Mouse (Mus musculus): Measurements from ENCODE around the gene Sobp. TPM values are rescaled to one million over a fixed set of nuclear protein-coding genes. Genes with fewer than 3 reads are reported as not detected.

Sobp gene
- polyA plus RNA-seq (2015; fragmentation: Nextera tagmentation; extraction: Ambion mirVana), result 7.7 and 10.0 TPM in 2 replicates

GRCm38 (mm10) chr10:43174326-43175155, at the start of gene Sobp, which contains the start of gene 9030612E09Rik:
Gene Sobp, minus strand, starts transcription at chr10:43174530.
Gene 9030612E09Rik, plus strand, starts transcription at chr10:43174704.
- H3K27ac ChIP-seq (replicated peaks), result peak within 1 kb of the TSS; percentile 98
- H3K4me1 ChIP-seq, result peaks cover 43% of the 10 kb centered on the region
- peak within 1 kb of the TSS; percentile 89 for H3K4me2 ChIP-seq
- ATAC-seq (ENCODE audit: low FRiP score), result peak; percentile 92
- H3K27me3 ChIP-seq (replicated peaks), result no peaks in the 10 kb centered on the region
- H3K9me3 ChIP-seq (replicated peaks), result no peaks in the 10 kb centered on the region
- WGBS, result 0% methylated on average over 77 of the region's 91 CpGs
- peak within 1 kb of the TSS; percentile 90 for H3K4me3 ChIP-seq (replicated peaks)
- no peaks in the 10 kb centered on the region for H3K36me3 ChIP-seq
- H3K9ac ChIP-seq (replicated peaks), result peak within 1 kb of the TSS; percentile 98

- Histone ChIP-seq H3K4me2 (no peak overlapping the region), H3K4me1 (peaks cover 16% of the 10 kb centered on the region), H3K27ac (replicated peaks) (no peak overlapping the region), H3K9ac (replicated peaks) (no peak overlapping the region), H3K27me3 (replicated peaks) (no peaks in the 10 kb centered on the region), H3K9me3 (replicated peaks) (no peaks in the 10 kb centered on the region), H3K4me3 (replicated peaks) (no peak overlapping the region), H3K36me3 (no peaks in the 10 kb centered on the region)
- ATAC-seq (ENCODE audit: low FRiP score), result no peak
- WGBS, result 94% methylated on average over 2 of the region's 2 CpGs
These were observed 49.1 kb upstream of the Sobp start for GRCm38 (mm10) chr10:43223391-43223790.

- Histone ChIP-seq H3K36me3 (no peaks in the 10 kb centered on the region), H3K4me2 (peak overlapping the region; percentile 83), H3K9me3 (replicated peaks) (no peaks in the 10 kb centered on the region), H3K4me1 (peaks cover 16% of the 10 kb centered on the region), H3K9ac (replicated peaks) (peak overlapping the region; percentile 83), H3K27me3 (replicated peaks) (no peaks in the 10 kb centered on the region), H3K27ac (replicated peaks) (peak overlapping the region; percentile 95), H3K4me3 (replicated peaks) (peak overlapping the region; percentile 65)
- WGBS, result under 1% methylated on average over 25 of the region's 25 CpGs
- ATAC-seq (ENCODE audit: low FRiP score), result peak; percentile 58
These were observed 47.3 kb upstream of the Sobp start for GRCm38 (mm10) chr10:43221659-43222058.

- peaks cover 16% of the 10 kb centered on the region for H3K4me1 ChIP-seq
- under 1% methylated on average over 50 of the region's 50 CpGs for WGBS
These were observed 46.7 kb upstream of the Sobp start, which contains the start of gene Pdss2 for GRCm38 (mm10) chr10:43220910-43221625. Gene Pdss2, plus strand, starts transcription at chr10:43221486.

GRCm38 (mm10) chr10:43220479-43220878, 46.1 kb upstream of the Sobp start:
- Histone ChIP-seq H3K27me3 (replicated peaks) (no peaks in the 10 kb centered on the region), H3K27ac (replicated peaks) (peak overlapping the region; percentile 95), H3K9me3 (replicated peaks) (no peaks in the 10 kb centered on the region), H3K36me3 (no peaks in the 10 kb centered on the region), H3K4me3 (replicated peaks) (peak overlapping the region; percentile 65), H3K9ac (replicated peaks) (peak overlapping the region; percentile 83), H3K4me1 (peaks cover 16% of the 10 kb centered on the region), H3K4me2 (peak overlapping the region; percentile 83)
- WGBS, result 20% methylated on average over 7 of the region's 7 CpGs
- ATAC-seq (ENCODE audit: low FRiP score), result no peak

More at GRCm38 (mm10) chr10:43220910-43221625, 46.7 kb upstream of the Sobp start, which contains the start of gene Pdss2:
- no peaks in the 10 kb centered on the region for H3K9me3 ChIP-seq (replicated peaks)
- peak within 1 kb of the TSS; percentile 83 for H3K4me2 ChIP-seq
- peak; percentile 98 for ATAC-seq (ENCODE audit: low FRiP score)
- H3K27me3 ChIP-seq (replicated peaks), result no peaks in the 10 kb centered on the region
- H3K4me3 ChIP-seq (replicated peaks), result peak within 1 kb of the TSS; percentile 65
- H3K9ac ChIP-seq (replicated peaks), result peak within 1 kb of the TSS; percentile 83
- no peaks in the 10 kb centered on the region for H3K36me3 ChIP-seq
- peak within 1 kb of the TSS; percentile 95 for H3K27ac ChIP-seq (replicated peaks)

- Histone ChIP-seq H3K9me3 (replicated peaks) (no peaks in the 10 kb centered on the region), H3K9ac (replicated peaks) (no peak overlapping the region), H3K4me3 (replicated peaks) (no peak overlapping the region), H3K4me1 (peaks cover 13% of the 10 kb centered on the region), H3K27me3 (replicated peaks) (no peaks in the 10 kb centered on the region), H3K4me2 (no peak overlapping the region), H3K27ac (replicated peaks) (no peak overlapping the region), H3K36me3 (no peaks in the 10 kb centered on the region)
- 95% methylated on average over 13 of the region's 13 CpGs for WGBS
- ATAC-seq (ENCODE audit: low FRiP score), result no peak
These were observed 43.1 kb upstream of the Sobp start for GRCm38 (mm10) chr10:43217361-43217900.

GRCm38 (mm10) chr10:43211866-43212265, 37.5 kb upstream of the Sobp start:
- Histone ChIP-seq H3K36me3 (no peaks in the 10 kb centered on the region), H3K4me1 (peaks cover 3% of the 10 kb centered on the region; the same call in 1 of the 2 replicates), H3K9me3 (replicated peaks) (no peaks in the 10 kb centered on the region; the same call in 1 of the 2 replicates), H3K27me3 (replicated peaks) (no peaks in the 10 kb centered on the region), H3K4me2 (no peak overlapping the region), H3K9ac (replicated peaks) (no peak overlapping the region), H3K4me3 (replicated peaks) (no peak overlapping the region), H3K27ac (replicated peaks) (no peak overlapping the region)
- ATAC-seq (ENCODE audit: low FRiP score), result no peak
- WGBS, result 26% methylated on average over 6 of the region's 6 CpGs

- H3K4me3 ChIP-seq (replicated peaks), result no peak overlapping the region
- no peaks in the 10 kb centered on the region for H3K4me1 ChIP-seq
- no peaks in the 10 kb centered on the region; the same call in 1 of the 2 replicates for H3K9me3 ChIP-seq (replicated peaks)
- no peak for ATAC-seq (ENCODE audit: low FRiP score)
- no peaks in the 10 kb centered on the region for H3K36me3 ChIP-seq
- no peaks in the 10 kb centered on the region for H3K27me3 ChIP-seq (replicated peaks)
- H3K4me2 ChIP-seq, result no peak overlapping the region
- H3K9ac ChIP-seq (replicated peaks), result no peak overlapping the region
- WGBS, result 82% methylated on average over 3 of the region's 3 CpGs
- no peak overlapping the region for H3K27ac ChIP-seq (replicated peaks)
These were observed 29.5 kb upstream of the Sobp start for GRCm38 (mm10) chr10:43203865-43204264.

GRCm38 (mm10) chr10:43200206-43200605, 25.9 kb upstream of the Sobp start:
- 90% methylated on average over 2 of the region's 2 CpGs for WGBS
- no peaks in the 10 kb centered on the region for H3K36me3 ChIP-seq
- no peak for ATAC-seq (ENCODE audit: low FRiP score)

GRCm38 (mm10) chr10:43180313-43180912, 6.1 kb upstream of the Sobp start:
- H3K36me3 ChIP-seq, result no peaks in the 10 kb centered on the region
- H3K9ac ChIP-seq (replicated peaks), result no peak overlapping the region
- no peak overlapping the region for H3K4me2 ChIP-seq
- no peak overlapping the region for H3K4me3 ChIP-seq (replicated peaks)
- H3K27me3 ChIP-seq (replicated peaks), result 0 out of 2 replicates have a peak, but pooled peaks cover 4% of the 10 kb centered on the region
- H3K4me1 ChIP-seq, result peaks cover 15% of the 10 kb centered on the region
- WGBS, result 33% methylated on average over 5 of the region's 5 CpGs
- ATAC-seq (ENCODE audit: low FRiP score), result peak; percentile 54
- H3K9me3 ChIP-seq (replicated peaks), result no peaks in the 10 kb centered on the region
- peak overlapping the region; percentile 42; the same call in 1 of the 2 replicates for H3K27ac ChIP-seq (replicated peaks)

More at GRCm38 (mm10) chr10:43200206-43200605, 25.9 kb upstream of the Sobp start:
- Histone ChIP-seq H3K4me3 (replicated peaks) (no peak overlapping the region), H3K27me3 (replicated peaks) (no peaks in the 10 kb centered on the region), H3K27ac (replicated peaks) (no peak overlapping the region), H3K9ac (replicated peaks) (no peak overlapping the region), H3K9me3 (replicated peaks) (no peaks in the 10 kb centered on the region), H3K4me2 (no peak overlapping the region), H3K4me1 (no peaks in the 10 kb centered on the region)

- Histone ChIP-seq H3K27me3 (replicated peaks) (no peaks in the 10 kb centered on the region), H3K4me1 (peaks cover 40% of the 10 kb centered on the region), H3K9me3 (replicated peaks) (no peaks in the 10 kb centered on the region), H3K9ac (replicated peaks) (peak overlapping the region; percentile 98), H3K27ac (replicated peaks) (peak overlapping the region; percentile 98), H3K36me3 (no peaks in the 10 kb centered on the region), H3K4me2 (peak overlapping the region; percentile 89), H3K4me3 (replicated peaks) (peak overlapping the region; percentile 90)
- ATAC-seq (ENCODE audit: low FRiP score), result peak; percentile 39
- WGBS, result under 1% methylated on average over 18 of the region's 18 CpGs
These were observed 849 bp upstream of the Sobp start for GRCm38 (mm10) chr10:43175156-43175601.
